Mouse (Mus musculus): Measurements from ENCODE around the gene Egflam. TPM values are rescaled to one million over a fixed set of nuclear protein-coding genes. Genes with fewer than 3 reads are reported as not detected.

Egflam gene
- polyA plus RNA-seq (2012; rRNA removed) = 0.21 and 0.40 TPM in 2 replicates

GRCm38 (mm10) chr15:7397818-7398608 is at the start of gene Egflam:
Gene Egflam, minus strand, starts transcription at chr15:7398395.

Measured in liver, embryonic 14 days (tissue).